Mouse (Mus musculus) adrenal gland, adult (tissue): ENCODE data around the gene Col9a2.
"Not testable (repeated sequence)": the region's sequence is repeated elsewhere in the genome, so short reads cannot be mapped to it uniquely, and the experiment has no call there.

ENCODE experiments used
- DNase-seq, 2 experiments: peaks; one replicate each; pipeline ENCODE4 v3.0.0; 2022 to 2023; ENCODE audit warnings: low spot score in 1 of 2; ENCODE audit not compliant: inconsistent age in 2 of 2

Gene Col9a2

GRCm38 (mm10) chr4:121020040-121020790 is 19.0 kb upstream of the Col9a2 start:
- peak in 1 of 2 experiments; percentile 47 for DNase-seq

- DNase-seq: peak; percentile 27 to 71
Measured at GRCm38 (mm10) chr4:121021911-121022310, 17.3 kb upstream of the Col9a2 start.

- DNase-seq: no peak
Measured at GRCm38 (mm10) chr4:121023464-121023863, 15.7 kb upstream of the Col9a2 start.

- peak; percentile 48 to 87 for DNase-seq
Measured at GRCm38 (mm10) chr4:121023941-121024340, 15.2 kb upstream of the Col9a2 start.

GRCm38 (mm10) chr4:121025681-121026080 is 13.5 kb upstream of the Col9a2 start:
- no peak for DNase-seq

GRCm38 (mm10) chr4:121028146-121028545 is 11.0 kb upstream of the Col9a2 start:
- peak; percentile 42 to 79 for DNase-seq

- DNase-seq: peak; percentile 37 to 67
Measured at GRCm38 (mm10) chr4:121028659-121029392, 10.4 kb upstream of the Col9a2 start.

- DNase-seq: no peak
Measured at GRCm38 (mm10) chr4:121029632-121030031, 9.6 kb upstream of the Col9a2 start.

- DNase-seq: no peak
Measured at GRCm38 (mm10) chr4:121031440-121031839, 7.7 kb upstream of the Col9a2 start.

GRCm38 (mm10) chr4:121033006-121033405 is 6.2 kb upstream of the Col9a2 start:
- DNase-seq: no peak

GRCm38 (mm10) chr4:121040323-121040722 is 1.1 kb downstream of the Col9a2 start:
- DNase-seq: no peak

- peak; percentile 41 to 74 for DNase-seq
Measured at GRCm38 (mm10) chr4:121040897-121041671, 1.9 kb downstream of the Col9a2 start.

GRCm38 (mm10) chr4:121042472-121042871 is 3.3 kb downstream of the Col9a2 start:
- no peak for DNase-seq

- DNase-seq: no peak
Measured at GRCm38 (mm10) chr4:121042946-121043345, 3.8 kb downstream of the Col9a2 start.

GRCm38 (mm10) chr4:121051863-121052262 is 12.7 kb downstream of the Col9a2 start:
- DNase-seq: no peak

- no peak for DNase-seq
Measured at GRCm38 (mm10) chr4:121052454-121053323, 13.5 kb downstream of the Col9a2 start.

GRCm38 (mm10) chr4:121056342-121056741 is 17.2 kb downstream of the Col9a2 start:
- peak in 1 of 2 experiments; percentile 38 for DNase-seq

GRCm38 (mm10) chr4:121057032-121057431 is 17.8 kb downstream of the Col9a2 start:
- DNase-seq: no peak

- not testable (repeated sequence) for DNase-seq
Measured at GRCm38 (mm10) chr4:121059218-121059617, 20.0 kb downstream of the Col9a2 start.

- DNase-seq: no peak
Measured at GRCm38 (mm10) chr4:121065336-121065735, 26.2 kb downstream of the Col9a2 start.
